Mouse (Mus musculus) embryo, embryonic 9.5 days (tissue): Measurements from ENCODE around the gene Trpm5.
A peak's percentile ranks its signal among the peaks of the same experiment; 100 is the strongest.

Source experiments
- DNase-seq: peaks from one replicate; pipeline ENCODE4 v3.0.0-alpha.2; 2017; ENCODE audit errors: extremely low spot score

The Trpm5 gene

GRCm38 (mm10) chr7:143105258-143105897 is 10.9 kb upstream of the Trpm5 start:
- DNase-seq: no peak

DNA sequence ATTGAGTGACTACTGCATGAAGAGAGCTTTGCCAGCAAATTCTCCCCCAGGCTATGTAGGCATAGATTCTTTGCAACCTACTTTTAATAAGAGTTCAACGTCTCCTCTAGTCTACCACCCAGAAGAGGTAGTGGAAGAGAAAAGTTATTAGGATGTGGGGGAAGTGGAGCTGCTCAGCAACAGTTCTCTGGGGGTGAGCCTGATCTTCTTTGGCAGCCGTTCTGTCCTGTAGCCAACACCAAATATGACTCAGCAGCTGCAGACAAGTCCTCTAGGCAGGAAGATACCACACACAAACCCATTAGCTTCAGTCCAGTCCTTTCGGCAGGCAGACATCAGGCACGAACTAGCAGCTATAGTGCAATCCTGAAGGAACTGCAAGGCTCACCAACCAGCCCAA is 6.3 kb upstream of the Trpm5 start:
- no peak for DNase-seq

DNA sequence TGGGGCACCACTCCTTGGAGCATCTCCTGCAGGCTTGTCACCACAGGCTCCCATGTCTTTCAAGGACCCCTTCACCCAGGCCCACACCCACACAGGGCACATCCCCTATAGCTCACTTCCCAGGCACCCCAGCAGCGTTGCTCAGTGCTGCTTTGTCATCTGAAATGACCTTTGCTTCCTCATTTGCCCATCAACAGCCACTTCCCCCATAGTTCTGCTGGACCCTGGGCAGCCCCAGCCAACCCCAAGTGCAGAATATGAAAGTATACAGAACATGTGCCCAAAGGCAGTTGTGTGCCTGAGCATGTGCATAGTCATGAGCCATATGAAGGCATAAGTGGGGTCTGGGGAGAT is 1.1 kb upstream of the Trpm5 start:
- no peak for DNase-seq

DNA sequence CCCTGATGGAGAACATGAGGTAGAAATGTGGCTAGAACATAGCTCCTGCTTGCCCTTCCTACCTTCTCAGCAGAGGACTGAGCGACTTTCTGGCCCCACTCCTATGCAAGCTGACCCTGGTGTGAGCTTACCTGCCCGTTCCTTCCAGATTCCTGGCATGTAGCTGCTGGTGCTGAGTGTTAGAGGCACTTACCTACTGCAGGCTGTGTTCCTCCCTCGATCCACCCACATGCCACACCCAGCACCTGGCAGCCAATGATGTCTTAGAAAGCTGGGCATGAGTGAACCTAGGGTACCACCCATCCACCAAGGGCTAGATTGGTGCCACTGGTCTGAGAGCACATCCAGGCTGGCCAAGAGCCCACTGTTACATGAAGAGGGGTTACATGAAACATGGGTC is 595 bp downstream of the Trpm5 start:
- no peak for DNase-seq

GRCm38 (mm10) chr7:143087070-143087579 is 7.3 kb downstream of the Trpm5 start:
- peak; percentile 47 for DNase-seq

- peak; percentile 64 for DNase-seq
These were observed 8.1 kb downstream of the Trpm5 start for GRCm38 (mm10) chr7:143086366-143086765.

DNA sequence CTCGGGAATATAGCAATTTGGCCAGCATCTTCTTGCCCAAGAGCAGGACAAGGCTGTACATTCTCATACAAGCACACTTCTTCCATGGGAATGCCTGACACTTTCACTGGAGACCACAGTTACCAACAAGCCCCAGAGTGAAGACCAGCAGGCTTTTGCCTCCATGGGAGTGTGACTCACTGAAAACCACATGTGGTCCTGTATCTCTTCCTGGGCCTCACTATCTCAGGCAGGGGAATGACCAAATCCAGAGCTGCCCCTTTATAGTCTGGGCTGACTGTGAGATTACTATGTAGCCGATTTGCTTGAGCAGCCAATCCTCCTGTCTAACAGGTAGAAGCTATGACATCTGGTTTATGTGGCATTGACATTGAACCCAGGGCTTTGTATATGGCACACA is 10.7 kb downstream of the Trpm5 start:
- DNase-seq: no peak

GRCm38 (mm10) chr7:143082024-143082423 is 12.4 kb downstream of the Trpm5 start:
- no peak for DNase-seq

DNA sequence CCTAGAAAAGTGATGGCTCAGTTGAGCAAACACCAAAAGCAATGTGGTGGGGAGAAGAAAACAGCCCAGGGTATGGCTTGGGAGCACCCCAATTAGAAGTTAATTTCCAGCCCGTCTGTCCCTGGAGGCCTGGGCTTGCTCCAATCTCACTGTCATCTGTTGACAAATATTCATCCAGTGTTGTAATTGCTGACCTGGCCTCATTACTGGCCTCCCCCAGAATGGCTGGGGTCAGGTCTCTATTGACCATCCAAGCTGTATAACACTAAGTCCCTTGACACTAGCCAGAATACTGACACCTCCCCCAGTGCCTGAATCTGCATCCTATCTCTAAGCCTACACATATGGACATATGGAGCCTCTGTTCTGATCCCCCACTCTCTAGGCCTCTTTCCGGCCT is 17.1 kb downstream of the Trpm5 start:
- DNase-seq: no peak

DNA sequence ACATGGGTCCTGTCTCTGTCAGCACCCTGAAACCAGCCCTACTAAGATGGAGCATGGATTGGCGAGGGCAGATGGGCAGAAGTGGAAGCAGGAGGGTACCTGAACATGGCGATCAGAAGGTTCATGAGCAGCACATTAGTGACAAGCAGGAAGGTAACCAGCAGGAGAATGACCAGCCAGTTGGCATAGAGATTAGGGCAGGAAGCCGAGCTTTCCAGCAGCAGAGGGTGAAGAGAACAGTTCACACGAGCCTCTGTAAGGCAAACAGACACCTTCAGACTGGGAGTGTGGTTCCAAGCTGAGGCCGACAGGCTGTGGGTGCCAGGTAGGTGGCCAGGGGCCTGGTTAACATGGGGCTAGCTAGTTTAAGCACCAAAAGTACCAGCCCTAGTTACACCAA is 19.0 kb downstream of the Trpm5 start:
- no peak for DNase-seq

- DNase-seq: peak; percentile 44
These were observed 21.4 kb downstream of the Trpm5 start for GRCm38 (mm10) chr7:143073086-143073485.

GRCm38 (mm10) chr7:143072605-143073004 is 21.8 kb downstream of the Trpm5 start:
- no peak for DNase-seq

DNA sequence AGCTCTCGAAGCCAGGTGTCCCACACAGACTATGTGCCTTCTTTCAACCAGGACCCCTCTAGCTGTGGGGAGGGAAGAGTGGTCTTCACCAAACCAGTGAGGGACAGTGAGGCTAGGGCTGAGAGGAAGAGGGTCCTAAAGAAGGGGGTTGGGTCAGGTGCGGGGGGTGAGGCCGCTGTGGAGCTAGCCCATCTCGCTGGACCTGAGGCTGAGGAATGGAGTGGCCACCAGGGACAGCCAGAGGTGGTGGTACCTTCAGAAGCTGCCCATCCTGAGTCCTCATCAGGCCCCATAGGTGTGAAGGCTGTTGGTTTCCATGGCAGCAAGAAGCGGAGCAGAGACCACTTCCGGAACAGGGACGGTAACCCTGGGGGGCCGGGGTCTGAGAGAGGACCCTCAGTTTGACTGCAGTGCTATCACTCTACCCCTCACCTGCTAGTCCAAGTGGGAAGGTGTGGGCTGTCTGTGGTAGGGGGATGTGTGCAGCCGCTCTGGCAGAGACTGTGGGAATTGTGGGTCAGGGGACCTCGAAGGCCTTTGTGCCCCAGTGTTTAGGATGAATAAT is 23.9 kb downstream of the Trpm5 start:
- no peak for DNase-seq

GRCm38 (mm10) chr7:143069751-143070400 is 24.6 kb downstream of the Trpm5 start:
- DNase-seq: no peak

- peak; percentile 98 for DNase-seq
These were observed 25.4 kb downstream of the Trpm5 start, which contains the start of gene Tssc4 for GRCm38 (mm10) chr7:143068882-143069591. Gene Tssc4, plus strand, starts transcription at chr7:143069249.

GRCm38 (mm10) chr7:143068316-143068881 is 26.0 kb downstream of the Trpm5 start:
- DNase-seq: peak; percentile 40

DNA sequence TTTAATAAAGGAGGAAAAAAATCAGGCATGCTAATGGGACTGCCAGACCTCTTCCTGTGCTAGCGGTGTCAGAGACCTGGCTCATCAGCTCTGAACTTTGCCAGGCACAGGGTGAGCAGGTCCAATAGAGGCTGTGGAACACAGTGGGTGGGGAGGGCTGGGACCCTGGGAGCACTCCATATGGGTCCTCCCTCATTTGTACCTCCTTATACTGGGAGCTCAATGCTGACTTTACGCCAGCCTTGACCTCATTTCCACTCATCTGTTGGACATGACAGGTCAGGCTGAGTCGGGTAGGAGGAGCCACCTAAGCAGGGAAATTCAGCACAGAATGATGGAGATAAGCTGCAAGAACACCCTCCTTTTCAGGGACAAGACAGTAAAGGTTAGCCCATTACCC is 26.5 kb downstream of the Trpm5 start:
- DNase-seq: no peak

- no peak for DNase-seq
These were observed 27.0 kb downstream of the Trpm5 start for GRCm38 (mm10) chr7:143067469-143067868.

DNA sequence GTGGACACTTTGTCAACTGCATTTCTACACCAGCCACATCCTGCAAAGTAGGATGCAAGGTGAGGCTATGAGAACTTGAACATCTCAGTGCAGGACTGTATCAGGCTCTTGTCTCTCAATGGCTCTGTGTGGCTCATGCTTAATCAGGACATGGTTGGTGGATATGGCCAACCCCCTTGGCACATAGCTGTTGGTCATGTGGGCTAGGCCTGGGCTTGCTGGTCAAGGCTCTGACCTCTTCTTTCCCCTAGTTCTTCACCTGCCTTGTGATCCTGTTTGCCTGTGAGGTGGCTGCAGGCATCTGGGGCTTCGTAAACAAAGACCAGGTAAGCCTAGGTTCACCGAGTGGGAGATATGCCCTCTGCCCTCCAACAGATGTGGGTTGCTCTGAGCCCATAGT is 28.8 kb downstream of the Trpm5 start:
- DNase-seq: no peak

GRCm38 (mm10) chr7:143064226-143064625 is 30.2 kb downstream of the Trpm5 start:
- no peak for DNase-seq

GRCm38 (mm10) chr7:143062704-143063103 is 31.7 kb downstream of the Trpm5 start:
- no peak for DNase-seq

GRCm38 (mm10) chr7:143059202-143059870 is 35.1 kb downstream of the Trpm5 start:
- no peak for DNase-seq
